Mouse (Mus musculus) c-Kit-positive CD71-negative TER-119-negative erythroid progenitor cells, embryonic 14.5 days (primary cell): Measurements from ENCODE around the gene Ada.
"Not testable (repeated sequence)": the region's sequence is repeated elsewhere in the genome, so short reads cannot be mapped to it uniquely, and the experiment has no call there.

Experiments used
- DNase-seq: peaks from one replicate; pipeline ENCODE4 v3.0.0-alpha.2; 2013; ENCODE audit warnings: low read depth

Ada gene

DNA sequence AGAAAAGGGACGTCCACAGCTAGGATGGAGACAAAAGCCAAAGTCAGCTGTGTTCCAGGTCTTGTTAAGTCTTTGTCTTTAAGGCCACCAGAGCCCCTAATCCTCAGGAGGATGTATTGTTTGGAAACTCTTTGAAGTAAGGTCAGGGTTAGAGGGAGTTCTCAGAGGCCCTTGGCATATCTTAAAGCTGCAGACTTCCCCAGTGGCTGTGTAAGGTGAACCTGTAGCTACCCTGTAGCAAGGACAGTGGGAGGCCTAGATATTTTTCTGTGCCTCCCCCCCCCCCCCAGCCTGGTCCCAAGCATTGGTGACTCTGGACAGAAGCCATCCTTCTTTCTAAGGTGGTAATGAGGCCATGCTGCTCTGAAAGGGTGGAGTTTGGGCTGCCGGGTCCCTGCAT, 53.3 kb downstream of the Ada start:
- no peak for DNase-seq

DNA sequence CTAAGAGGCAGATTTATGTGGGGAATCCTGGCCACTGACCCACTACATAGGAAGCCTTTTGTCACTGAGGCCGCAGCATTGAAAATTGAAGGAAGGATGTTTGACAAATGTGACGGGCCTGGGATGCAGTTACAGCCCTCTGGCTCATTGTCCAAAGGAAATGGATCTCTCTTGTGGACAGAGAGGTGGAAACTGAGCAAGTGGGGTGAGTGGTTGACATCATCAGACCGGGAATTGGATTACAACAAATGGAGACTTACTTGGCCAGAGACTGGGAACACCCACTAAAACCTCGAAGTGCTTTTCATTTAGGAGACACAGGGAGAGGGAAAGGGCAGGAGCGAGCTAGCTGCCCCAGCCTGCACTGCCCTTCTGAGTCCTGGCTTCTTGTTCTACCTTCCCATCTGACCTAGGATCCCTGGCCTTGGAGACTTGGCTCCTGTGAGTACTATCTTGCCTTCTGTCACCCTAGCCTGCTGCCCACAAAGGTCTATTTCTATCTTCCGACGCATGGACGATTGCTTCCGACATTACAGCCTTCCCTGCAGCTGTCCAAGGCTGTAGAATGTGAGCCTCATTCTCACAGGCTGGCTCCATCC, 56.2 kb downstream of the Ada start:
- DNase-seq = no peak

DNA sequence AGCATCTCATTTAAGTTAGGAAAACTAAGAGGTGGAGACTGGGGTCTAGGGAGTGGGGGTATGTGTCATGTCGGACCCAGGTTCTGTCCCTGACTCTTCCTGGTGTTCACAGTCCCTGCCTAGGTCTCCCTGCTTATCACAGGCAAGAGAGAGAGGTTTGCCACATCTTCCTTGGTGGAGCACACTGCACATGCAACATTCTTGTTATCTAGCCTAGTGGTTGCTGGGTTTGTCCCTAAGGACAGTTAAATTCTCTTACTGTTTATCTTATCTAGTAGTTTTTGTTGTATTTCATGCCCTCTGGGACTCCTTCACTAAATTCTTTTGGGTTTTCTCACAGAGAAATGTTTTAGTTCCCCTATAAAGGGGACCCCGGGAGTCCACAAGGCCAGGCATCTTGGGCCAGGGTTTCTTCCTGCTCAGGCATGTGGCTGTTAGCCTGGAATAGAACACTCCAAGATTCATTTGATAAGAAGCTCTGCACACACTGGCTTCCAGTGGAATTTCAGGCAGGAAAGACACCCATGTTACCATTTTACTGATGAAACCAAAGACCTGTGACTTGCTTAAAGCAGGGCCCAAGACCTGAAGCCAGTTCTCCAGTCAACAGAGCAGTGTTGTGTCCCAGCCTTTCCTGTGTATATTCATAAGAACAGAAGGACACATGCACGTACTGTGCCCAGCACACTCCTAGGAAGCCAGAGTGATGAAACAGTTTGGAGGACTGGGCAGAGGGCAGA, 57.0 kb downstream of the Ada start:
- DNase-seq = no peak

DNA sequence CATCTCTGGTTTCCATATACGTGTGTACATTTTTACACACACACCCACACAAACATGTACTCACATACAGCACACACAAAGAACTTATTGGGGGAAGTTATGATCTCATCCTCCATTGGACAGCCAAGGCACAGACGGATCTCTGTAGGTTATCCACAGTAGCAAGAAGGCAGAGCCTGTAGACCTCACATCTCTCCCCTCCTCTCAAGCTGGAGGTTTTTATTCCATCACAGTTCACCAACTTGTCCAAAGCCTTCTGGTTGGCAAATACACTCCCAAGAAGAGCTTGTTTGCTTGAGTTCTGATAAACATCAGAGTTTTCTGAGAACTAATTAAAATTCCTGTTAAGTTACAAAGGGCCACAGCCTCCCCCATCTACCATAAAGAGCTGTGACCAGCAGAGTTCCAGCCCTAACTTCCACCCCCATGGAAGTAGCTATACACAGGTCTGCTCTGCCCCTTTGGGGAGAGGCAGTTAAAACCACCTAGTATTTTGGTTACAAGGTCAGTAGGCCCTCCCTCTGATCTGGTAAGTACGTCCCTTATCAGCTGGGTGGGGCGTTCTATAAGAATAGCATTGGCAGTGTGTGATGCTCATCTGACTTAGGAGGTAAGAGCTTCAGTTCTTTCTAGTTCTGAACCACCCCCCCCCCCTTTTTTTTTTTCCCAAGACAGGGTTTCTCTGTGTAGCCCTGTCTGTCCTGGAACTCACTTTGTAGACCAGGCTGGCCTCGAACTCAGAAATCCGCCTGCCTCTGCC, 58.0 kb downstream of the Ada start:
- DNase-seq = no peak

DNA sequence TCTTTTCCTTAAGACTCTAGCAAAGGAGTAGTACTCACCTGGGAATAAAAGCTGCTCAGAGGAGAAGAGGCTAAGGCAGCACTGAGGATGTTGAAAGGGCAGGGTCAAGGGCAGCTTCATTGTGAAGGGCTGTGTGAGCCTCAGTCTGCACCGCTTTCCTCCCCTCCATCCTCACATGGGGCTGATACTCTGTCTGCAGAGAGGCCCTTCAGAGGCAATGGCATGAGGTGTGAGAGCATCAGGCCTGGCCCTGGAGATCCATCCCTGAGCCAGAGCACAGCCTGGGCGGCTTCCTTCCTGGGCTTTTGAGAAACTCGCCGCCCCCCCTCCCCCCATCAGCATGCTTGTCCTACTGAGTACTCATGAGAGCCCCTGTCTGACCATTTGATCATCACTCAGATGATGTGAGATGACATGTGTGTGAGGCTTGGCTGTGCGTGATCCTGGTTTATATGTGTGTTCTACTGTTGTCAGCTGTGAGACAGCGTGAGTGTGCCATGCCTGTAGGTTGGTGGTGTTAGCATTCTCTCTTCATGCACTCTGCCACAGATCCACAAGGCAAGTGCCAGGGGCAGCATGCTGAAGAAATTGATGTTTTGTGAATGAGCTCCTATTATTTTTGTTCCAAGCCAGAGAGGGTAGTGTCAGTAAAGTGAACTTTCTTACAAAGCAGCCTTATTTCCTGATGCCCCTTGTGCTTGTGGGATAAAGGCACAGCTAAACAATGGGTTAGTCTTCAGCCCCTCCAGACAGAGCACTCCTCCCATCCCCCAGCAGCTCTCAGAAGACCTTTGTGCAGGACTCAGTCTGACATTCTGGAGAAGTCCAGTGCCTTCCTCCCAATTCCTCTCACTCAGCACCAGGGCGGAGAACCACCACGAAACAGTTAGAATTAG, 59.4 kb downstream of the Ada start:
- no peak for DNase-seq

DNA sequence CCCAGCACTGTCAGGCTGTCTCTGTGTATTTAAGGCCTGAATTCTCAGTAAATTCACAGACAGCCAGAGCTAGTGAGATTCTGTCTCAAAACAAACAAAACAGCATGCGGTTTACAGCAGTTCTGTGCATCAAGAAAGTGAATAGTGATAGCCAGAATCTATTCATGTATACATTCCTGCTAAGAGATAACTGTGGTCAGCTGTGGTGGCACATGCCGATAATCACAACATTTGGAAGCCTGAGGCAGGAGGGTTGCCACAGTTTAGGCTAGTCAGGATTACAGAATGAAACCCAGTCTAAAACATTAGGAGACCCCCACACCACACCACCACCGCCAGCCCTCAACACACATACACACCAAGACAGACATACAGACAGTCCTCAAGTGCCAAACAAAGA, 60.3 kb downstream of the Ada start:
- DNase-seq = no peak

DNA sequence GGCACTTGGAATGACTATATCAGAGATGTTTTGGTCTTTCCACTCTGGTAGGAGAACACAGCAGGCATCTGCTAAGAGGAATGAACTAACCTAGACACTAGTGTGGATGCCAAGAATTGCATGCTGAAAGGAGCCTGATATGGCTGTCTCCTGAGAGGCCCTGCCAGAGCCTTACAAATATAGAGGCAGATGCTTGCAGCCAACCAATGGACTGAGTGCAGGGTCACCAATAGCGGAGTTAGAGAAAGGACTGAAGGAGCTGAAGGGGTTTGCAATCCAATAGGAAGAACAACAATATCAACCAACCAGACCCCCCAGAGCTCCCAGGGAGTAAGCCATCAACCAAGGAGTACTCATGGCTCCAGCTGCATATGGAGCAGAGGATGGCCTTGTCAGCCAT, 61.7 kb downstream of the Ada start:
- not testable (repeated sequence) for DNase-seq

DNA sequence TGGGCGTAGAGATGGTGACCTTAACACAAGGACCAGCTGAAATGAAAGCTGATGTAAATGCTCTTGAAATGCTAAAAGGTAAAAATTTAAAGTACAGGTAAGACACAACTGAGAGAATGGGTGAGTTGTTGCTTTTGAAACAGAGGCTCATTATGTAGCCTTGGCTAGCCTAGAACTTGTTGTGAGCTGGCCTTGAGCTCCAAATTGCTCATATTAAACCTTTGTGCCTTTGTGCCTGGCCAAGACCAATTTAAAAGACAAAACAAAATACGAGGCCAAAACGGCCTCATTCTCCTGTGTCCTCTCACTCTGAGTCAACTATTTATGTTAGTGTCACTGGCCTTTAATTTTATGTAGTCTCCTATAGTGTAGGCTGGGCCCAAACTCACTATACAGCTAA, 63.2 kb downstream of the Ada start:
- no peak for DNase-seq

DNA sequence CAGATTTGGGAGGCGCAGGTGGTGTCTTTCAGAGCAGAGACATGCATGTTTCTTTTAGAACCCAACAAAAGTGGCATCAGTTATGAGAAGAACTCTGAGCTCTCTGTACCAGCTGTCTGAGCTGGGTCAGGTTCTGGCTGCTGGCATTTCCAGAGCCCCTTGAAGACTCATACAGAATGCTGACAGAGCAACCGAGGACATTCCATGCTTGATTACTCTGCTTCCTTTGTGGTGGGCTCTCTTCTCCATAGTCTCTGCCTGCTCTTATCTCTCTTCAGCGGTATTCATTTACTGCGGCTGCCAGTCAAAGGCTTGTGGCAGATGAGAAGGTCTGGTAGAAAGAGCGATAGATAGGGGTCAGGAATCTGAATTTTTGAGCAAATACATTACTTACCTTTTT, 63.8 kb downstream of the Ada start:
- no peak for DNase-seq

DNA sequence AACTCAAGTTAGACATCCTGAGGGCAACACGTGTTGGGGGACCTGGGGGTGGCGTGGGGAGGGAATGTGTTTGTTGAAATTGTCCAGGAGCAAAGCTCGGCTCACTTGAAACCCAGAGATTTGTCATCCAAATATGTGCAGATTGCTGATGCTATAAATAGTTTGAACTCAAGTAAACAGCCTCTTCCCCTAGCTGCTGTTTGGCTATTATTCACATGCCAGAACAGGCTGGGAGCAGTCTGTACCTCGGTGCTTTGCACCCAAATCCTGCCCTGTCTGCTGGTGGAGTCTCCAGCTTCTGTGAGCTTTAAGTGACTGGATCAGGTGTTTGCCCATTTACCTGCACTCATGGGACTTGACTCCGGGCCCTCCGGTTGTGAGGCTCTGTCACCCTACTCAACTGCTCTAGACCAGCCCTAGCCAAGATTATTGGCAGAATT, 64.3 kb downstream of the Ada start:
- DNase-seq = no peak

DNA sequence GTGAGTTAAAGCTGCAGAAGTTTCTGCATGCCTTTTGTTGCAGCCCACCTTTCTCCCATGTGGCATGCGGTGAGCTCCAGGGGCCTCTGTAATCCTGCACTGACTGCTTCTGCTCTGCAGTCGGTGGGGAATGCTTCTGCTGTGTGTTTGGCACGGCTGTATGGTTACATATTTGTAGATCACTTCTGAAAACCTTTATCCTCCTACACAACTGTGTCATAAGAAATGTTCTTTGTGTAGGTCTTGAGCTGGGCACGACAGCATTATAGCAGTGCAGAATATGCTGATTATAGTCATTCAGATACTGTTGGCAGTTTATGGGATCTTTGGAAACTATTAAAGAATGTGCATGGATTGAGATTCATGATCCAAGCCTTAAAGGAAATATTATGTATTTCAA, 64.8 kb downstream of the Ada start:
- DNase-seq = no peak

DNA sequence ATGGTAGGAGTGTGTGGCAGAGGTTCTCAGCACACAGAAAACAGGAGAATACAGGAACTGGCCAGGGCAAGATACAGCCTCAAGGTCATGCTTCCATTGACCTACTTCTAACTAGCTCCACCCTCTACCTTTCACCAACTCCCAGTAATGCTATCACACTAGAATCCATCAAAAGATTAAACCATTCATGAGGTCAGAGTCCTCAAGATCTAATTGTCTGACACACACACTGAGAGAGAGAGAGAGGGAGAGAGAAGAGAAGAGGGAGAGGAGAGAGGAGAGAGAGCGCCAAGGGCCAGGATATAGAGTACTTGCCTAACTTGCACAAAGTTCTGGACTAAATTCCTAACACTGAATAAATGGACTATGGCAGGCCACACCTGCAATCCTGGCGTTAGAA, 67.7 kb downstream of the Ada start:
- no peak for DNase-seq

DNA sequence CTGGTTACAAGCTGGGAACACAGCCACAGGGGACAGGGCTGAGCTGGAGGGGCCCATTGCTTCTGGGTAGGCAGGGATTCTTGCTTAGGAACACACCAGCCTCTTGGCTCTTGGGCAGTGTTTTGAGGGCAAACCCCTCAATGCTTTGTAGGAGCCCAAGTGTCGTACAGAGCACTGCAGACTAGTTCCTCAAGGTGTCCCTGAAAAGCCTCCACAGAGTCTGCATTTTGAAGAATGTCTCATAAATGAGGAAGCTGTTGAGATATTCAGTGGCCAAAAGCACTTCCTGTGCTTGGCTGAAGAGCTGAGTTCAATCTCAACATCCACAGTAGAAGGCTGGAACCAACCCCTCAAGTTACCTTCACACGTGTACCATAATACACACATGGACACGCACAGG, 73.3 kb downstream of the Ada start:
- no peak for DNase-seq
